Mouse (Mus musculus): ENCODE data around the gene Ap1g2. TPM values are rescaled to one million over a fixed set of nuclear protein-coding genes. Genes with fewer than 3 reads are reported as not detected.

Gene Ap1g2
- polyA plus RNA-seq, 1 experiment from 2014 or later, result 71.9 TPM

GRCm38 (mm10) chr14:55095263-55095662 lies 11.1 kb downstream of the Ap1g2 start:
- peak overlapping the region; percentile 65 for H3K4me2 ChIP-seq (replicated peaks)
- ATAC-seq, result peak; percentile 2; the same call in 1 of the 2 replicates
- peak overlapping the region; percentile 68 for H3K4me3 ChIP-seq (replicated peaks)
- peaks cover 21% of the 10 kb centered on the region for H3K4me1 ChIP-seq (replicated peaks)
- peak overlapping the region; percentile 64 for H3K9ac ChIP-seq
- WGBS, result 46% methylated on average over 9 of the region's 9 CpGs
- H3K27me3 ChIP-seq (replicated peaks), result no peaks in the 10 kb centered on the region
- peaks cover 5% of the 10 kb centered on the region; the same call in 1 of the 2 replicates for H3K36me3 ChIP-seq
- H3K9me3 ChIP-seq, result no peaks in the 10 kb centered on the region
- peak overlapping the region; percentile 78 for H3K27ac ChIP-seq

DNA sequence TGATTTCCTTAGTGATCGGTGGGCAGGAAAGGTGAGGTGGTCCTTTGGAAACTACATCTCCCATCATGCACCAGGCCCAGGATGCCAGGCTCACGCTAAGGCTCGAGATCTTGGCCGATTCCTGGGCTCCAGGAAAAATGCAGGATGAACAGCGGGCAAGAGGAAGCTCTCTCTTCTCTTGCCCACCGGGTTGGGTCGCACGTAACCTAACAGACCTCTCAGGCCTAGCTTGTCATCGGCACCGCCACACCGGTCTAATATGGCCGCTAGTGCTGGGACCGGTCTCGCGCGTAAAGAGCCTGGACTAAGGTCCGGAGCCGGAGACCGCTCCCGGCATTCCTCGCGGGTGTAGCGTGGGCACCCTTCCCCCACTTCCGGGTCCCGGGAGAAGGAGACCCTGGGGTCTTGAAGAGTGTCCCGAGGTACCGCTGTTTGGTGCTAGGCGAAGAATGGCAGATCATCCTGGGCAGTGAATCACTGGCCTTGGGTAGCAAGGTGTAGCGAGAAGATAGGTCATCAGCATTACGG lies 11.6 kb downstream of the Ap1g2 start, which contains the start of gene Thtpa:
Gene Thtpa, plus strand, starts transcription at position 81 of the 528 bp plus-strand sequence.
- H3K27ac ChIP-seq, result peak within 1 kb of the TSS; percentile 78
- peaks cover 21% of the 10 kb centered on the region for H3K4me1 ChIP-seq (replicated peaks)
- peak within 1 kb of the TSS; percentile 68 for H3K4me3 ChIP-seq (replicated peaks)
- H3K27me3 ChIP-seq (replicated peaks), result no peaks in the 10 kb centered on the region
- peak within 1 kb of the TSS; percentile 65 for H3K4me2 ChIP-seq (replicated peaks)
- peak within 1 kb of the TSS; percentile 64 for H3K9ac ChIP-seq
- WGBS, result under 1% methylated on average over 30 of the region's 30 CpGs
- H3K9me3 ChIP-seq, result no peaks in the 10 kb centered on the region
- peak; percentile 73 for ATAC-seq
- H3K36me3 ChIP-seq, result peaks cover 5% of the 10 kb centered on the region; the same call in 1 of the 2 replicates

- no peaks in the 10 kb centered on the region for H3K27me3 ChIP-seq (replicated peaks)
- H3K36me3 ChIP-seq, result peaks cover 5% of the 10 kb centered on the region; the same call in 1 of the 2 replicates
- H3K9me3 ChIP-seq, result no peaks in the 10 kb centered on the region
- no peak overlapping the region for H3K4me3 ChIP-seq (replicated peaks)
- H3K4me2 ChIP-seq (replicated peaks), result peak overlapping the region; percentile 65; the same call in 1 of the 2 replicates
- ATAC-seq, result no peak
- H3K27ac ChIP-seq, result no peak overlapping the region
- no peak overlapping the region for H3K9ac ChIP-seq
- 41% methylated on average over 6 of the region's 6 CpGs for WGBS
- H3K4me1 ChIP-seq (replicated peaks), result peaks cover 27% of the 10 kb centered on the region
Measured at GRCm38 (mm10) chr14:55093927-55094326, 12.5 kb downstream of the Ap1g2 start.

- peak within 1 kb of the TSS; percentile 38 for H3K27ac ChIP-seq
- H3K27me3 ChIP-seq (replicated peaks), result no peaks in the 10 kb centered on the region
- H3K9me3 ChIP-seq, result no peaks in the 10 kb centered on the region
- peak within 1 kb of the TSS; percentile 57 for H3K9ac ChIP-seq
- H3K4me3 ChIP-seq (replicated peaks), result peak within 1 kb of the TSS; percentile 48
- peaks cover 27% of the 10 kb centered on the region for H3K4me1 ChIP-seq (replicated peaks)
- ATAC-seq, result peak; percentile 88
- H3K36me3 ChIP-seq, result no peaks in the 10 kb centered on the region
- peak within 1 kb of the TSS; percentile 84 for H3K4me2 ChIP-seq (replicated peaks)
- under 1% methylated on average over 34 of the region's 34 CpGs for WGBS
Measured at GRCm38 (mm10) chr14:55092011-55092577, 14.3 kb downstream of the Ap1g2 start, which contains the start of gene Zfhx2. Gene Zfhx2, minus strand, starts transcription at chr14:55092324.

DNA sequence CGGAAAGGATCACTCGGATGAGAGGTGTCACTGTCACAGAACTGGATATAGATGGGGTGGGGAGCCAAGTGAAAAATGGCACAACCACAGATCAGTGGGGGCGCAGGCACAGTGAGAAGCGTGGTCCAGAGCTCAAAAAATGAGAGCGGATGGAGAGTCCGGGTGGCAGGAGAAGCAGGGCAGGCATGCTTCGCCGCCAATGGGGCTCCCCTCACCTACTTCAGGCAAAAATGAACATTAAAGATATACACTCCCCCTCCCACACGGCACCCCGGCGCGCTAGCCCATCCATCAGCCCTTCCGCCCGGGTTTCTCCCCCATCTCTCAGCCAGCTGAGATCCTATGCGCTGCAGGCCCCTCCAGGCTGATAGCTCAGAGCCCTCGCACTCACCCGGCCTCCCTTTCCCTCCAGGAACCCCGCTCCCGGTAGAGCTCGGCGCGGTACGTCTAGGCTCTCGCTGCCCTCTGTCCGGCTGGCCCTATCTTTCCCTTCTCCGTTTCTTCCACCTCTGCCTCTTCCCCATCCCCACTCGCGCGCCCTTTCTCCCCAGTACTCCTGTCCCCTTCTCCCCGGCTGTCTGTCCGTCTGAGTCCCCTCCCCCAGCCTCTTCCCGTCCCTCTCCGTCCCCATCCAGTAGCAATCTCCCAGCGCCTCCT lies 15.1 kb downstream of the Ap1g2 start:
- H3K4me3 ChIP-seq (replicated peaks), result peak overlapping the region; percentile 48
- peak overlapping the region; percentile 84 for H3K4me2 ChIP-seq (replicated peaks)
- no peaks in the 10 kb centered on the region for H3K27me3 ChIP-seq (replicated peaks)
- peak overlapping the region; percentile 57 for H3K9ac ChIP-seq
- no peaks in the 10 kb centered on the region for H3K36me3 ChIP-seq
- WGBS, result 5% methylated on average over 34 of the region's 34 CpGs
- peak overlapping the region; percentile 38 for H3K27ac ChIP-seq
- 0 out of 2 replicates have a peak, but pooled peaks have one; percentile 1 for ATAC-seq
- no peaks in the 10 kb centered on the region for H3K9me3 ChIP-seq
- H3K4me1 ChIP-seq (replicated peaks), result peaks cover 22% of the 10 kb centered on the region

DNA sequence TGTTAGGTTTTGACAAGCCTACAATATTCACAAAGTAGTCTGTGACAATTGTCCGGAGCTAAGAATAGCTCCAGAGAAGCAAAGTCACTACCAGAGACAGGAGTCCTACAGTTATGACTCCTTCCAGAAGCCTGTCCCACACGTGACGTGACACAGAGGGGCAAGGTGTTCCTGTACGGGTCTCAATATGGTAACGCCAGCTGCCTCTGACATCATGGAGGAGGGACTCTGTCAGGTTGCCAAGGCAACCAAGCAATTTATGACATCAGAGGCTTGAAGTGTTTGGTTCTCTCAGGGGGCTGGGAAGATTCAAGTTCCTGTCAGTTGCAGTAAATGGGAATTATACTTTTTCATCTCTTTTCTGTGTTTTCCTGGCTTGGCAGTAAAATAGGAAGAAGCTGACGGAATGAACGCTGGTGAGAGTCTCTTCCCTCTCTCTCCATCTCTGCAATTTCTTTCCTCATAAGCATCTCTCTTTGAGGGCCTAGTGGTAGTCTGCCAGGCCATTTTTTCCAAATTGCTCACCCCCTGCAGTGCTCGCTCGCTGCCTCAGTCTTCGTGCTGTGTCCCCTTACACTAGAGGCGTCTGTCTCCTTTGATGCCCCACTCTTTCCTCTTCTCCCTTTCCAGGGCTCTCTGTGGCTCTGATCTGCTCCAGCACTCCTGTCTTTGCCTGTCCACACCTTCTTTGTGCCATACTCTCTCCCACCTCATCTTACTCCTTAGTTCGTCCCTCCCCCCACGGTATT lies 17.0 kb downstream of the Ap1g2 start:
- ATAC-seq, result no peak
- H3K4me3 ChIP-seq (replicated peaks), result no peak overlapping the region
- H3K9ac ChIP-seq, result no peak overlapping the region
- no peaks in the 10 kb centered on the region for H3K36me3 ChIP-seq
- WGBS, result 55% methylated on average over 13 of the region's 13 CpGs
- H3K27ac ChIP-seq, result no peak overlapping the region
- H3K4me1 ChIP-seq (replicated peaks), result peaks cover 14% of the 10 kb centered on the region; the same call in 1 of the 2 replicates
- no peak overlapping the region; the same call in 1 of the 2 replicates for H3K4me2 ChIP-seq (replicated peaks)
- no peaks in the 10 kb centered on the region for H3K9me3 ChIP-seq
- no peaks in the 10 kb centered on the region for H3K27me3 ChIP-seq (replicated peaks)

GRCm38 (mm10) chr14:55086009-55086514 lies 20.3 kb downstream of the Ap1g2 start:
- peaks cover 10% of the 10 kb centered on the region; the same call in 1 of the 2 replicates for H3K4me1 ChIP-seq (replicated peaks)
- no peak overlapping the region for H3K27ac ChIP-seq
- H3K9me3 ChIP-seq, result no peaks in the 10 kb centered on the region
- no peak overlapping the region for H3K4me2 ChIP-seq (replicated peaks)
- H3K9ac ChIP-seq, result no peak overlapping the region
- WGBS, result 77% methylated on average over 6 of the region's 6 CpGs
- ATAC-seq, result no peak
- H3K4me3 ChIP-seq (replicated peaks), result no peak overlapping the region
- H3K36me3 ChIP-seq, result no peaks in the 10 kb centered on the region
- H3K27me3 ChIP-seq (replicated peaks), result no peaks in the 10 kb centered on the region

GRCm38 (mm10) chr14:55085324-55086008 lies 20.9 kb downstream of the Ap1g2 start:
- Histone ChIP-seq H3K4me1 (replicated peaks) (0 out of 2 replicates have a peak, but pooled peaks cover 6% of the 10 kb centered on the region), H3K27me3 (replicated peaks) (no peaks in the 10 kb centered on the region), H3K9me3 (no peaks in the 10 kb centered on the region), H3K36me3 (no peaks in the 10 kb centered on the region), H3K4me3 (replicated peaks) (no peak overlapping the region), H3K9ac (no peak overlapping the region), H3K27ac (no peak overlapping the region), H3K4me2 (replicated peaks) (no peak overlapping the region)
- ATAC-seq, result peak; percentile 30; the same call in 1 of the 2 replicates
- 51% methylated on average over 9 of the region's 9 CpGs for WGBS

DNA sequence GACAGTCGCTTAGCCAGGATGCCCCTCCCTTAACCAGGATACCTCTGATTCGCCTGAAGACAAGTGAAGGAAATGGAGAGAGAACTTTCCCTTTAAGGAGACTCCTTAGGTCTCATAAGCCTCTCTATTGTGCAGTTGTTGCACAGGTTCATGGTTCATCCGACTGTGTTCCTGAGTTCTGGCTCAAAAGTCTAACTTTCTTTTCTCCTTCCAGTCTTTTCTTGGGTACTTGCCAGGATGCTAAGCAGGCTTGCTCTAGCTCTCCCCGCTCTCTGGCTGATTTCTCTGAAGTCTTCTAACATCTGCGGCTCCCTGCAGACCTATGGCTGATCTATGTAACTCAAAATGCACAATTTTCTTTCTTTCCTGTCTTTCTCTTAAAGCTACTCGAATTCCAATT lies 22.9 kb downstream of the Ap1g2 start:
- Histone ChIP-seq H3K36me3 (no peaks in the 10 kb centered on the region), H3K4me1 (replicated peaks) (peaks cover 12% of the 10 kb centered on the region), H3K4me2 (replicated peaks) (no peak overlapping the region), H3K27me3 (replicated peaks) (no peaks in the 10 kb centered on the region), H3K9ac (no peak overlapping the region), H3K9me3 (no peaks in the 10 kb centered on the region), H3K4me3 (replicated peaks) (no peak overlapping the region), H3K27ac (no peak overlapping the region)
- 56% methylated on average over 6 of the region's 6 CpGs for WGBS
- ATAC-seq, result no peak

- Histone ChIP-seq H3K9ac (no peak overlapping the region), H3K9me3 (no peaks in the 10 kb centered on the region), H3K27me3 (replicated peaks) (no peaks in the 10 kb centered on the region), H3K27ac (no peak overlapping the region), H3K4me3 (replicated peaks) (no peak overlapping the region), H3K4me2 (replicated peaks) (no peak overlapping the region), H3K4me1 (replicated peaks) (peaks cover 16% of the 10 kb centered on the region), H3K36me3 (no peaks in the 10 kb centered on the region)
- WGBS, result 36% methylated on average over 5 of the region's 5 CpGs
- ATAC-seq, result no peak
Measured at GRCm38 (mm10) chr14:55081105-55081504, 25.3 kb downstream of the Ap1g2 start.

DNA sequence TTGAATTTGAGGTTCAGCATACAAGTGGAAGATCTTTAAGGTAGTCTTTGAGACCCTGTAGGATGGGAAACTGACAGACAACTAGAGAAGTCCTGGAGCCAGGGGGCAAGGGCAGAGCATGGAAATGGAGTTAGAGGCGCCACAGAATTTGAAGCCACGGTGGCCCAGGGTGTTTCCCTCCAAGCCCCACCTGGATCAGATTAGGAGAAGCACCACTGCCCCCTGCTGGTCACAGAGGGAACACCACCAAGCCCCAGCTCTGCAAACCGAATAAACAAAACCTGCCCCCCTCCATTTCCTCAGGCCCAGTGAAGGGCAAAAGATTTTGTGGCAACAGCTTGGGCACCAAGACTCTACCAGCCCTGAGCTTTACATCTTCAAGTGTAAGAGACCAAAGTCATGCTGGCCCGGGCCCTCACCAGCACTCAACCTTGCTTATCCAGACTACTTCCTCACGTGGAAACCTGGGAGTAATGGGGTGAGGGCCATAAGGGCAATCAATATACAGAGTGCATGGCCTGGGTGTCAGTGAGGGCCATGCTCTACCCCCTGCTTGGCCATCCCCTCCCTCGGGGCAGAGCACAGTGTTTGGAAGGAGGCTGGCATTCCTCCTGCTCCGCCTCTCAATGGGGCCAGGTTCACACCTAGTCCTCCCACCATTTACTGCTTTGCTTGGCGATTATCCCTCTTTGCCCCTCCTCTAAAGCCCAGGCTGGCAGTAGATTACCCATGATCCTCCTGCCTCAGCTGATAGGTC lies 27.0 kb downstream of the Ap1g2 start:
- Histone ChIP-seq H3K4me1 (replicated peaks) (peaks cover 16% of the 10 kb centered on the region), H3K4me3 (replicated peaks) (no peak overlapping the region), H3K36me3 (no peaks in the 10 kb centered on the region), H3K9ac (no peak overlapping the region), H3K27ac (no peak overlapping the region), H3K9me3 (no peaks in the 10 kb centered on the region), H3K4me2 (replicated peaks) (peak overlapping the region; percentile 50; the same call in 1 of the 2 replicates), H3K27me3 (replicated peaks) (no peaks in the 10 kb centered on the region)
- ATAC-seq, result peak; percentile 68; the same call in 1 of the 2 replicates
- 17% methylated on average over 8 of the region's 8 CpGs for WGBS

All from intestine, embryonic 15.5 days (tissue).